Mouse (Mus musculus): Measurements from ENCODE around the gene Tsen54. TPM values are rescaled to one million over a fixed set of nuclear protein-coding genes. Genes with fewer than 3 reads are reported as not detected.
"Not testable (repeated sequence)": the region's sequence is repeated elsewhere in the genome, so short reads cannot be mapped to it uniquely, and the experiment has no call there.

The Tsen54 gene
- total RNA-seq, 2 experiments from 2014 or later: 4.3 to 12.6 TPM

DNA sequence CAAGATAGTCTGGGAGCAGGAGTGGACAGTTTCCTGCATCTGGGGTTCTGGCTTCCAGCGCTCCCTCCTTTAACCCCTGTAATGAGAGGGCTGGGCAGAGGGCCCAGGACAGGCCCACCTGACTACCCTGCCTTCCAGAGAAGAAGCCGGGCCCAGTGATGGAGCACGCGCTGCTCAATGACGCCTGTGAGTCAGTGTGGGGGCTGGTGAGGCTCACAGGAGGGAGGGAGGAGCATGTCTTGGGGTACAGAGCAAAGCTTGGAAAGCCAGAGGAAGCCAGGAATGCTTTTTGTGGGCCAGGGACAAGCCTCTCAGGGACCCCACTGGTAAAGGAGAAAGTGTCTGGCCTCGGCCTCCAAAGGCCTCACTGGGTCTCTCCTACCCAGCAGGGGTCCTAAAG lies 40.1 kb downstream of the Tsen54 start:
- ATAC-seq (replicated peaks; ENCODE audit: low FRiP score, poor library complexity, severe bottlenecking): no peak

DNA sequence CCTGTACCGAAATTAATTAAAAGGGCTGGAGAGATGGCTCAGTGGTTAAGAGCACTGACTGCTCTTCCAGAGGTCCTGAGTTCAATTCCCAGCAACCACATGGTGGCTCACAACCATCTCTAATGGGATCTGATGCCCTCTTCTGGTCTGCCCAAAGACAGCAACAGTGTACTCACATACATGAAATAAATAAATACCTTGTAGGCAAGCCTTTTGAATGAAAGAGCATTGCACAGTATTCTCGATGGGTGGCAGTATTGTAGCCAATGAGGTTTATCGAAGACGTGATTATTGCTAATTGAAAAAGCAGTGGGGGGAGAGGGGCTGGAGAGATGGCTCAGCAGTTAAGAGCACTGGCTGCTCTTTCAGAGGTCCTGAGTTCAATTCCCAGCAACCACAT lies 42.6 kb downstream of the Tsen54 start:
- ATAC-seq (replicated peaks; ENCODE audit: low FRiP score, poor library complexity, severe bottlenecking): not testable (repeated sequence)

GRCm38 (mm10) chr11:115857936-115858335 lies 43.4 kb downstream of the Tsen54 start:
- ATAC-seq (replicated peaks; ENCODE audit: low FRiP score, poor library complexity, severe bottlenecking): no peak

GRCm38 (mm10) chr11:115858354-115858753 lies 43.8 kb downstream of the Tsen54 start, which contains the start of gene Myo15b:
Myo15b (plus strand) TSS chr11:115858406.
- ATAC-seq (replicated peaks; ENCODE audit: low FRiP score, poor library complexity, severe bottlenecking): no peak

DNA sequence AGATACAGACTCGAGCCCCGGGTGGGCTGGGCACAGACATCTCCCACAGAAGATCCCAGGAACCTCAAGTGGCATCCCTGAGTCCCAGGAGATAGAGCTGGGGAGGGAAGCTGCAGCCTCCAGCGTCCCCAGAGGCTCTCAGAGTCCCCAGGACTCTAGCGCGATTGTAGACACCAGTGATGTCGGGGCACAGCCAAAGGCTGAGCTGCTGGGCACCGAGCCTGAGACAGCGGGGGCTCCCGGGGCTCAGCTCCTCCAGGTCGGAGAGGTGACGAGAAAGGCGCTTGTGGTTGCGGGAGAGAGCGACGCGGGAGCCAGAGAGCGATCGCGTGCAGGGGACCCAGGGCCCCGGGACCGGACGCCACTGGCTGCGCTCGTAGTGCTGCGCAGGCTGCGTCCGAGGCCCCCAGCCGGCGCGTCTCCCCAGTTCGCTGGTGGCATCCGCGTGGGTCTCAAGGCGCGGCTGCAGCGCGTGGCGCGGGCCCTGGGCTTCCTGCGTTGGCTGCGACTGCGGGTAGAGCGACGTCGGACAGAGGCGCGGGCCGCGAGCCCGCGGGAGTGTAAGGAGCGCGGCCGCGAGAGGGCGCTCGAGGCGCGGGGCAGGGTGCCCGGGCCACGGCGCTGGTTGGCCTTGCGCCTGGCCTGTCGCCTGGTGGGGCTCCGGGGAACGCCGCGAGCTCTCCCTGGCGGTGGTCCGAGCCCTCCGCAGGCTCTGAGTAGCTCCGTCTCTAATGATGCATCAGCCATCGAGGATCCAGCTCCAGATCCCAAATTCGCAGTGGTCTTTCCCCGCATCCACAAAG lies 44.8 kb downstream of the Tsen54 start:
- peak; percentile 39; the same call in 1 of the 2 replicates for ATAC-seq (replicated peaks; ENCODE audit: low FRiP score, poor library complexity, severe bottlenecking)

DNA sequence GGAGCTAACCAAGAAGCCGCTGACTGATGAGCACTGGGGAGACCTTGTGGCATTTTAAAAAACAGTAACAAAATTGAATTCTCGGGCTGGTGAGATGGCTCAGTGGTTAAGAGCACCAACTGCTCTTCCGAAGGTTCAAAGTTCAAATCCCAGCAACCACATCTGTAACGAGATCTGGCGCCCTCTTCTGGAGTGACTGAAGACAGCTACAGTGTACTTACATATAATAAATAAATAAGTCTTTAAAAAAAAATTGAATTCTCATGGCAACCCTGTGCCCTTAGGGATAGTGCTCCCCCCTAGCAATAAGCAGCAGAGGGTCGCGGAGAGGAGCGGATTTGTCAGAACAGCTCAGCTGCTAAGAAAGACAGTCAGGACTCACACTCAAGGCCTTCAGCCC lies 49.4 kb downstream of the Tsen54 start:
- ATAC-seq (replicated peaks; ENCODE audit: low FRiP score, poor library complexity, severe bottlenecking): no peak

- ATAC-seq (replicated peaks; ENCODE audit: low FRiP score, poor library complexity, severe bottlenecking): peak; percentile 60; the same call in 1 of the 2 replicates
These were observed 54.9 kb downstream of the Tsen54 start for GRCm38 (mm10) chr11:115869393-115869792.

DNA sequence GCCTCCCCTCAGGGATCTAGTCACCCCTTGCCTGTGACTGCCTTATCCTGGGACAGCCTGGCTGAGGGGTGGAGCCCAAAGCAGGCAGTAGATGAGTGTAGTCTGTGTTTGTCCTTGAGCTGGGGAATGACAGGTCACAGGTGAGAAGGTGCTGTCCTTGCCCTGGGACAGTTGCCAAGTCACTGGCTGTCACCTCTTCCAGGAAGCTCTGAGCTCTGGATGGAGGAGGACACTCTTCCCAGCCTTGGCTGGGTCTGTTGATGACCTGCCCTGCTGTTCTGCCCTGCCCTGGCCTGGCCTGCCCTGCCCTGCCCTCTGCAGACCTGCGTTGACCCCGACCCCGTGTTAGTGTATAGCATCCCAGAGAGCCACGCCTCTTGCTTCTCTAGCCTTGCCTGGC lies 57.9 kb downstream of the Tsen54 start:
- no peak for ATAC-seq (replicated peaks; ENCODE audit: low FRiP score, poor library complexity, severe bottlenecking)

Other genes with a start within 250 kb of the Tsen54 start
- gene Mrps7, start 210.8 kb upstream of the Tsen54 start, total RNA-seq (2015; ENCODE audit: low replicate concordance): 10.1 and 22.2 TPM in 2 replicates
- 5.1 and 12.3 TPM in 2 replicates for gene Mrps7, start 210.8 kb upstream of the Tsen54 start, total RNA-seq (2017; ENCODE audit: low replicate concordance)
- gene Gga3, start 210.7 kb upstream of the Tsen54 start, total RNA-seq (2015; ENCODE audit: low replicate concordance): 18.0 and 20.9 TPM in 2 replicates
- 20.7 and 33.2 TPM in 2 replicates for gene Gga3, start 210.7 kb upstream of the Tsen54 start, total RNA-seq (2017; ENCODE audit: low replicate concordance)
- 62.3 and 66.7 TPM in 2 replicates for gene Mif4gd, start 201.8 kb upstream of the Tsen54 start, total RNA-seq (2015; ENCODE audit: low replicate concordance)
- 36.5 and 69.8 TPM in 2 replicates for gene Mif4gd, start 201.8 kb upstream of the Tsen54 start, total RNA-seq (2017; ENCODE audit: low replicate concordance)
- gene Slc25a19, start 186.4 kb upstream of the Tsen54 start, total RNA-seq (2015; ENCODE audit: low replicate concordance): 3.2 and 7.1 TPM in 2 replicates
- 2.0 and 6.4 TPM in 2 replicates for gene Slc25a19, start 186.4 kb upstream of the Tsen54 start, total RNA-seq (2017; ENCODE audit: low replicate concordance)
- gene Grb2, start 106.1 kb upstream of the Tsen54 start, total RNA-seq (2015; ENCODE audit: low replicate concordance): 36.8 and 49.5 TPM in 2 replicates
- 10.1 and 29.1 TPM in 2 replicates for gene Grb2, start 106.1 kb upstream of the Tsen54 start, total RNA-seq (2017; ENCODE audit: low replicate concordance)
- 32.1 and 36.9 TPM in 2 replicates for gene Tmem94, start 49.3 kb upstream of the Tsen54 start, total RNA-seq (2015; ENCODE audit: low replicate concordance)
- 35.2 and 35.3 TPM in 2 replicates for gene Tmem94, start 49.3 kb upstream of the Tsen54 start, total RNA-seq (2017; ENCODE audit: low replicate concordance)
- 6.7 and 13.0 TPM in 2 replicates for gene Caskin2, start 1.1 kb upstream of the Tsen54 start, total RNA-seq (2015; ENCODE audit: low replicate concordance)
- gene Caskin2, start 1.1 kb upstream of the Tsen54 start, total RNA-seq (2017; ENCODE audit: low replicate concordance): 5.6 and 6.0 TPM in 2 replicates
- 1.7 TPM in 1 of 2 replicates, not detected in the other for gene Llgl2, start 9.3 kb downstream of the Tsen54 start, total RNA-seq (2015; ENCODE audit: low replicate concordance)
- 0.26 and 1.8 TPM in 2 replicates for gene Llgl2, start 9.3 kb downstream of the Tsen54 start, total RNA-seq (2017; ENCODE audit: low replicate concordance)
- gene Myo15b, start 43.7 kb downstream of the Tsen54 start, total RNA-seq (2015; ENCODE audit: low replicate concordance): not detected in 2 replicates
- not detected in 2 replicates for gene Myo15b, start 43.7 kb downstream of the Tsen54 start, total RNA-seq (2017; ENCODE audit: low replicate concordance)
- gene Smim5, start 85.2 kb downstream of the Tsen54 start, total RNA-seq (2015; ENCODE audit: low replicate concordance): 37.7 and 44.7 TPM in 2 replicates
- 27.1 and 64.4 TPM in 2 replicates for gene Smim5, start 85.2 kb downstream of the Tsen54 start, total RNA-seq (2017; ENCODE audit: low replicate concordance)
- gene Smim6, start 97.3 kb downstream of the Tsen54 start, total RNA-seq (2015; ENCODE audit: low replicate concordance): 4.3 and 15.1 TPM in 2 replicates
- gene Smim6, start 97.3 kb downstream of the Tsen54 start, total RNA-seq (2017; ENCODE audit: low replicate concordance): 0.23 and 6.4 TPM in 2 replicates
- gene Sap30bp, start 118.6 kb downstream of the Tsen54 start, total RNA-seq (2015; ENCODE audit: low replicate concordance): 16.6 and 17.6 TPM in 2 replicates
- 224 and 296 TPM in 2 replicates for gene Sap30bp, start 118.6 kb downstream of the Tsen54 start, total RNA-seq (2017; ENCODE audit: low replicate concordance)
- gene Recql5, start 118.8 kb downstream of the Tsen54 start, total RNA-seq (2015; ENCODE audit: low replicate concordance): 16.3 and 17.7 TPM in 2 replicates
- 13.8 and 33.5 TPM in 2 replicates for gene Recql5, start 118.8 kb downstream of the Tsen54 start, total RNA-seq (2017; ENCODE audit: low replicate concordance)
- gene Itgb4, start 160.0 kb downstream of the Tsen54 start, total RNA-seq (2015; ENCODE audit: low replicate concordance): not detected in 2 replicates
- gene Itgb4, start 160.0 kb downstream of the Tsen54 start, total RNA-seq (2017; ENCODE audit: low replicate concordance): not detected in 2 replicates
- gene Galk1, start 198.0 kb downstream of the Tsen54 start, total RNA-seq (2015; ENCODE audit: low replicate concordance): 3.4 TPM in 1 of 2 replicates, not detected in the other
- gene Galk1, start 198.0 kb downstream of the Tsen54 start, total RNA-seq (2017; ENCODE audit: low replicate concordance): 1.3 and 5.1 TPM in 2 replicates
- gene H3f3b, start 213.2 kb downstream of the Tsen54 start, total RNA-seq (2015; ENCODE audit: low replicate concordance): 711 and 715 TPM in 2 replicates
- 555 and 685 TPM in 2 replicates for gene H3f3b, start 213.2 kb downstream of the Tsen54 start, total RNA-seq (2017; ENCODE audit: low replicate concordance)
- 12.2 and 15.1 TPM in 2 replicates for gene Unk, start 215.6 kb downstream of the Tsen54 start, total RNA-seq (2015; ENCODE audit: low replicate concordance)
- gene Unk, start 215.6 kb downstream of the Tsen54 start, total RNA-seq (2017; ENCODE audit: low replicate concordance): 24.3 and 29.4 TPM in 2 replicates

Measured in erythroid progenitor cell, adult 5-6 weeks (primary cell).